Mouse (Mus musculus) megakaryocyte-erythroid progenitor cell, adult 5-6 weeks (primary cell): ENCODE data around the gene Zhx3. TPM values are rescaled to one million over a fixed set of nuclear protein-coding genes. Genes with fewer than 3 reads are reported as not detected.

Experiments used
- ATAC-seq: replicated peaks from 2 replicates; pipeline ENCODE4 v1.8.0; 2016; ENCODE audit warnings: mild to moderate bottlenecking, inconsistent platforms; ENCODE audit not compliant: severe bottlenecking, poor library complexity, low FRiP score, low TSS enrichment
- total RNA-seq, 2 experiments: library from RNA; stranded (forward) in 1 of 2; stranded (reverse) in 1 of 2; fragments of 200-1000, 215-1000 nt in 1 of 2; fragments of >200 nt in 1 of 2; fragmentation: Nextera tagmentation in 1 of 2; gene quantifications; 2 replicates each; pipeline ENCODE4 v1.2.3; 2014 to 2017

The Zhx3 gene
- total RNA-seq, 2 experiments from 2014 or later = 4.5 to 4.9 TPM

GRCm38 (mm10) chr2:160840838-160841237 is 32.0 kb downstream of the Zhx3 start:
- no peak for ATAC-seq

- ATAC-seq = no peak
These were observed 62.0 kb downstream of the Zhx3 start for GRCm38 (mm10) chr2:160810802-160811201.

- ATAC-seq = no peak
These were observed 62.4 kb downstream of the Zhx3 start for GRCm38 (mm10) chr2:160810376-160810775.

DNA sequence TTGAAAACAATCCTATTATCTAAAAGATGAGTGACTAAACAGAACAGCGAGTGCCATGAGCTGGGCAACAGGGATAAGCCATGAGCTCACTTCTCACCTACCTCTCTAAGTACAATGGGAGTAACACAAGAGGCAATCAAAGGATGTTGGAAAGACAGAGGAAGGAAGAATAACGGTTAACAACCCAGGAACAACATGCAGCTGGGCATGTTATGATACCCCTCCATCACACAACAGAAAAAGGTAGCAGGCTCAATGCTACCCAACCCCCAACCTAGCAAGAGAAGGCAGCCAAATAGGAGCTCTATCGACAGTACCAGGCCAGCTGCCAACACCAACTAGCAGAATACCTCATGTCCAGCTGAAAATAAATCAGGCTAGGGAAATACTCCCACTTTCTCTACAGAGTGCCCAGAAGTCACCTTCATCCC is 66.7 kb downstream of the Zhx3 start:
- ATAC-seq = no peak

- no peak for ATAC-seq
These were observed 67.8 kb downstream of the Zhx3 start for GRCm38 (mm10) chr2:160804794-160805527.

DNA sequence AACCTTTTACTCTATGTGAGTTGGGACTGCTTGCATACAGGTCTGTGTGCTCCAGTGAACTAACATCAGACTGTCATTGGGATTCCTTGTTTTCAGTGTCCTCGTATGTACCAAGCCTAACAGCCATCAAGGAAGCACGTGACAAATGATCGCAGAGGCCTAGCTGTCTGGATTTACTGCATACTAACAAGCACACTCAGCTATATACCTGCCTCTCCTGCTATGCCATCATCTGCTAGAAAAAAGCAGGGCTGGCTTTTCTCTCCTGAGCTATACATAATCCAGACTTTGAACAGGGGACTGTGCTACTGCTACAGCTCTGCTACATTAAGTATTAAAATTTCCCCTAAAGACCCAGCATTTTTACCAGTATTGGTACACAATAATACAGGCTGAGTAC is 70.5 kb downstream of the Zhx3 start:
- no peak for ATAC-seq

DNA sequence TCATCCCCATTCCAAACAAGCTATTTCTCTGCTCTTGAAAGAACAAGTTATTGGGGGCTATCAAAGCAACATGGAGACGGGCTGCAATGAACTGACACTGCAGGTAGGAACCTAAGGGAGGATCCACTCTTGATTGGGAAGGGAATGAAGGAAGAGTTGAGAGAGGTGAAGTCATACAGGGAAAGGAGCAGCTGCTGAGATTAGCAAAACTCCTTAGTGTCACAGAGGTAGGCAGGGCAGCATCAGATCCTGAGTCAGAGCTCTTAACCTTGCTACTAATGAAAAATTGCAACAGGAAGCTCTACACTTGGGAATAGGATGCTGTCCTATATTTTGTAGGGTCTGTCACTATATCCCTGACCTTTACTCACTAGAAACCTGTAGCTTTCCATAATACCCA is 71.8 kb downstream of the Zhx3 start:
- no peak for ATAC-seq

GRCm38 (mm10) chr2:160798206-160798605 is 74.6 kb downstream of the Zhx3 start:
- no peak for ATAC-seq

DNA sequence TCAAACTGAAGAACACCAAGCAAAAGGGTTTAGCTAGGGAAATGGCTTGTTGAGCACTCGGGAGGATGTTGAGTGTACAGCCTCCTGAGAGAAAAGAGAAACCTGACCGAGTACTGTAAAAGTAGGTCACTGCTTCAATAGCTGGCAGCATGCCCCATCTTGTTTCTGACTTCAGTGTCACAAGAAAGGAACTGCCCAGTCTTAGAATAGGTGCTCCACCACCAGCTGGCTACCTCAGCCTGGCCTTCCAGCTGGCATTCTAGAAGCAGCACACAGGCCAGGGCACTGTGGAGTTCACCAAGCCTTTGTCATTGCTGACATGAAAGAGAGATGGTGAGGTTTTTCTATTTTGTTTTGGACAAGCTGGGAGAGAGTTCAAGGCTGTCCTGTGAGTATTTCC is 75.8 kb downstream of the Zhx3 start:
- ATAC-seq = no peak

GRCm38 (mm10) chr2:160793117-160793516 is 79.7 kb downstream of the Zhx3 start:
- peak; percentile 63 for ATAC-seq

- ATAC-seq = no peak
These were observed 83.1 kb downstream of the Zhx3 start for GRCm38 (mm10) chr2:160789741-160790140.

GRCm38 (mm10) chr2:160789046-160789445 is 83.8 kb downstream of the Zhx3 start:
- ATAC-seq = no peak

DNA sequence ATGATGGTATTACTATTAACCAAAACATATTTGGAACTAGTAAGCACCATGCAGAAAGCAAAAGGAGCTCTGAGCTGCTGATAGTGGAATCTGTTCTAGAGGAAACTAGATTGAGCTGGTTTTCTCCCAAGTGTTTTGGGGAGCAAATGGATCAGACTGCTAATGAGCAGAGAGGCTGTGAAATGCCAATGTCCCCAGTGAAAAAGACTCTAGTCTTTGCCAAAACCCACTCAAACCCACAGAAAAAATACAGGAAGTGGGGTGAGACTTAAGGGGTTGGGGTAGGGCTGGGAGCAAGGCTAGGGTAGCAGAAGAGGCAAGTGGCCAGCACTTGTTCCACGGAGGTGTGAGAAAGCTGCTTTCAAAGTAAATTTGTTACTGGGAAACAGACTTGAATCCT is 86.5 kb downstream of the Zhx3 start:
- no peak for ATAC-seq

DNA sequence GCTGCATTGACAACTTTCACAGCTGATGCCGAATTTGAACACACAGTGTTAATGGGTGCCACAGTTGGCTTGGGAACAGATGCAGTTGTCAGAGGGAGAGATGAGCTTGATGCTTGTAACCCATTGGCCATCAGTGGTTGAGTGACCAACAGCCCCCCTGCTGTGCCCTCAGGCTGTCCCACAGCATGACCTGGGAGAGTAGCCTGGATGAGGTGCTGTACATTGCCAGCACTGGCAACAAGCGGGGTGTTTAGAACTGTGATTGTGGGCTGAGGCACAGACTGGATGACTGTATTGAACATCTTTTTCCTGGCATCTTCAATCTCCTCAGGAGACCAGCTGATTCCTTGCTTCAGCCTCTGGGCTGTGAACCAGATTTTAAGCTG is 92.0 kb downstream of the Zhx3 start:
- ATAC-seq = no peak

DNA sequence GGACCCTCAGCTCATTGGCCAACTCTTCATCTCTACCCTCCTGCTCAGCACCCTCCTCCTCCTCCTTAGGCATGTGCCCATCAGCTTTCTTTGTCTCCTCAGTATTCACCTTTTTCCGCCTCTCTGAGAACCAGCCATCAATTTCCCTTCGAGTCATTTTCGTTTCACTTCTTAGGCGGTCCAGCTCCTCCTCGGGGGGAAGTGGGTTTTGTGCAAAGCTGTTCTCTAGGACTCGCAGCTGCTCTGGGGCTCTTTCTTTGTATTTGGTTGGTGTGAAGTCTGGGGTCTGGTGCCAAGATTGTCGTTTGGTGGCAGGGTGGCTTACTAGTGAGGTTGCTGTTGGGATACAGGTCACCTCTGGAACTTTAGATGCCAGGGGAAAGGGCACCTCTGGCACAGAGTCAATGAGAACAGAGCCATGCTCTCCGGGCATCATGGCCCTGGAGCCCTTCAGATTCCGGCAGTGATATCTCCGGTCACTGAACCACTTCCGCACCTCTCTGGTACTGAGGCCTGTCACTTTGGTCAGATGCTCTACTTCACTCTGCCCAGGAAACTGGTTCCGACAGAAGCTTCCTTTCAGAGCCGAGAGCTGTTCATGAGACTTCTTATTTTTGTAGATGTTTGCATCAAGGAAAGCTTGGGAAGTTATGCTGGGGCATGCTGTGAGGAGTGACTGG is 92.5 kb downstream of the Zhx3 start:
- no peak for ATAC-seq

- no peak for ATAC-seq
These were observed 94.8 kb downstream of the Zhx3 start for GRCm38 (mm10) chr2:160778034-160778433.

GRCm38 (mm10) chr2:160771325-160772276 is 101.2 kb downstream of the Zhx3 start:
- peak; percentile 53; the same call in 1 of the 2 replicates for ATAC-seq

DNA sequence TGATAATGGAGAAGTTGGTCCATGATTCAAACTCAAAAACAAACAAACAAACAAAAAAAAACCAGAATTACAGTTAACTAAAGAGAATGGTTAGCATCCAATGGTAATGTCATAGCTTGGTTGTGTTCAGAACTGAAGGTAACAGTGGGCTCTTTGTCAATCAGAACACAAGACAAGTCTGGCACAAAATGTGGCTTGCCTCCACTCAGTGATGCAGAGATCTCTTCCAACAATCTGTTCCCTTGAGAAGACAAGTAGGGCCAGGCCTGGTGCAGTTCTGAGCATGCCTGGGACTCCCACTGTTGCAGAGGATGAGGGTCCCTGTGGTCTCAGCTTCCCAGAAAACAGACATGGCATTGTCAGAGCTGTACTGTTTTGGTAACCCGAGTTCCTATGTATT is 101.9 kb downstream of the Zhx3 start:
- no peak for ATAC-seq

GRCm38 (mm10) chr2:160770409-160770808 is 102.4 kb downstream of the Zhx3 start:
- ATAC-seq = no peak

- no peak for ATAC-seq
These were observed 103.8 kb downstream of the Zhx3 start for GRCm38 (mm10) chr2:160768997-160769396.
